Mouse (Mus musculus) forebrain, embryonic 10.5 days (tissue): ENCODE measurements around the gene Ufsp2. TPM values are rescaled to one million over a fixed set of nuclear protein-coding genes. Genes with fewer than 3 reads are reported as not detected.

Experiments
- DNase-seq: peaks from one replicate; pipeline ENCODE4 v3.0.0-alpha.2; 2017; ENCODE audit warnings: low spot score; ENCODE audit errors: extremely low spot score
- H3K27ac ChIP-seq: fragments of 300-500 bp; sonication (generic); 2 replicates; pipeline ENCODE4 v1.5.1; 2016; ENCODE audit warnings: mild to moderate bottlenecking
- H3K27me3 ChIP-seq: fragments of 300-500 bp; sonication (generic); 2 replicates; pipeline ENCODE4 v1.6.1; 2016; ENCODE audit warnings: mild to moderate bottlenecking; ENCODE audit not compliant: poor library complexity, severe bottlenecking
- H3K36me3 ChIP-seq: fragments of 300-500 bp; sonication (generic); replicated peaks from 2 replicates; pipeline ENCODE4 v1.6.1; 2016; ENCODE audit warnings: mild to moderate bottlenecking, moderate library complexity
- H3K4me1 ChIP-seq: fragments of 300-500 bp; sonication (generic); 2 replicates; pipeline ENCODE4 v1.6.1; 2016
- H3K4me3 ChIP-seq: fragments of 300-500 bp; sonication (generic); 2 replicates; pipeline ENCODE4 v1.5.1; 2016; ENCODE audit warnings: mild to moderate bottlenecking, moderate library complexity
- H3K9me3 ChIP-seq: fragments of 300-500 bp; sonication (generic); 2 replicates; pipeline ENCODE4 v1.6.1; 2016; ENCODE audit warnings: mild to moderate bottlenecking, moderate library complexity
- WGBS: fragments of 180-500 bp; shearing (Covaris S2); methylation state at CpG from one replicate; pipeline ENCODE4 v1.1.7; 2016; 5-methylcytosine and 5-hydroxymethylcytosine counted together
- polyA plus RNA-seq: library from polyadenylated mRNA; unstranded; fragments of >200 nt; fragmentation: Nextera tagmentation; extraction: Ambion mirVana; gene quantifications from 2 replicates; pipeline ENCODE4 v1.2.1, GENCODE M21; 2016

Gene Ufsp2
- polyA plus RNA-seq, 1 experiment from 2014 or later = 58.5 TPM

DNA sequence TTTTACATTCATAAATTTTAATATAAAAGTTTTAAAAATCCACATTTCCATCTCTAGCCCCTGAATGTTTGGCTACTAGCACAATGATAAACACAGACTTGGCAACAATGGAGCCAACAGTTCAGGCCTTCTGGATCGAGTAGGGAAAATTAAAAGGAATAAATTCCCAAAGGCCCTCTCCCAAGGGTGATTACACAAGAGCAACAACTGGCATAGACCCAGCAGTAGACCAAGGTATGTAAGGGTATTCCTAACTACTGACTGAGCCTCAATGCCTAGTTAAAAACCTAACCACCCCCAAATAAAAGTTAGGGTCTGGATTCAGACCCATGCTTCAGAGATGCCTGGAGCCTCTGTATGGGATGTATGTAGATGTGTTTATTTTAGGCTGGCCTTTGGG lies 64.3 kb downstream of the Ufsp2 start:
- DNase-seq = no peak
- Histone ChIP-seq H3K4me1 (peaks cover 4% of the 10 kb centered on the region; the same call in 1 of the 2 replicates), H3K27ac (no peak overlapping the region), H3K36me3 (peaks cover 25% of the 10 kb centered on the region), H3K9me3 (no peaks in the 10 kb centered on the region), H3K4me3 (no peak overlapping the region), H3K27me3 (no peaks in the 10 kb centered on the region)
- WGBS = 93% methylated on average over 1 of the region's 1 CpGs

DNA sequence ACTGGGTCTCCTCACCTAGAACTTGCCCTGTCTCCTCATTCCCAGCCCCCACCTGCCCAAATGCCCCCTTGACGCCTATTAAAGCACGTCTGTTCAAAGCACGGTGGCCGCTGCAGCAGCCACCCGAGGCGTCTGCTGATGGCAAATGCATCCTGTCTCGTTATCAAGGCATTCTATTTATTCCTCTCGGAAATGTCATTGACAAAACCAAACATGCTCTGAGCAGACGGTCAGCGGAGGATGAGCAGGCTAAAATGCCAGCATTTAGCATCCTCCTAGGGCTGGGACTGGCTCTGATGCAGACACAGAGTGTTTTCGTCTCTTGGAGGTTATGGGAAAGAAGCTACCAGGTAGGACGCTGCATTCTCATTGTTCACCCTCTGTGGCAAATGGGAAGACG lies 64.9 kb downstream of the Ufsp2 start:
- Histone ChIP-seq H3K36me3 (peaks cover 25% of the 10 kb centered on the region), H3K4me3 (no peak overlapping the region), H3K9me3 (no peaks in the 10 kb centered on the region), H3K27ac (no peak overlapping the region), H3K27me3 (no peaks in the 10 kb centered on the region), H3K4me1 (peaks cover 4% of the 10 kb centered on the region; the same call in 1 of the 2 replicates)
- WGBS = 81% methylated on average over 13 of the region's 13 CpGs
- no peak for DNase-seq

Other genes starting within 250 kb of the Ufsp2 start
- 2.7 and 3.0 TPM in 2 replicates for gene Pdlim3, start 90.1 kb upstream of the Ufsp2 start, polyA plus RNA-seq
- 0.09 and 0.18 TPM in 2 replicates for gene Ccdc110, start 40.9 kb upstream of the Ufsp2 start, polyA plus RNA-seq
- gene 1700029J07Rik, start 276 bp upstream of the Ufsp2 start, polyA plus RNA-seq = 3.7 and 4.2 TPM in 2 replicates
- gene Lrp2bp, start 23.8 kb downstream of the Ufsp2 start, polyA plus RNA-seq = 0.17 and 0.42 TPM in 2 replicates
- 15.2 and 17.8 TPM in 2 replicates for gene Ankrd37, start 30.2 kb downstream of the Ufsp2 start, polyA plus RNA-seq
- gene Cfap97, start 176.2 kb downstream of the Ufsp2 start, polyA plus RNA-seq = 18.1 and 19.4 TPM in 2 replicates
- 2.6 and 2.7 TPM in 2 replicates for gene Snx25, start 176.6 kb downstream of the Ufsp2 start, polyA plus RNA-seq
- gene Slc25a4, start 235.8 kb downstream of the Ufsp2 start, polyA plus RNA-seq = 492 and 499 TPM in 2 replicates